Mouse (Mus musculus) left cerebral cortex, adult 18-20 months (tissue): ENCODE measurements at regions not wholly inside any gene's neighbourhood (a gene's known extent, or its start where the extent isn't known, plus 50 kb on each side); places are given as distances from the start of the nearest gene placed in this dataset.
A peak's percentile ranks its signal among the peaks of the same experiment; 100 is the strongest.
"Not testable (repeated sequence)": the region's sequence is repeated elsewhere in the genome, so short reads cannot be mapped to it uniquely, and the experiment has no call there.

Experiments
- DNase-seq, 2 experiments: peaks; one replicate each; pipeline ENCODE4 v3.0.0; 2021 to 2022; ENCODE audit warnings: low spot score in 2 of 2, mixed read lengths in 1 of 2

DNA sequence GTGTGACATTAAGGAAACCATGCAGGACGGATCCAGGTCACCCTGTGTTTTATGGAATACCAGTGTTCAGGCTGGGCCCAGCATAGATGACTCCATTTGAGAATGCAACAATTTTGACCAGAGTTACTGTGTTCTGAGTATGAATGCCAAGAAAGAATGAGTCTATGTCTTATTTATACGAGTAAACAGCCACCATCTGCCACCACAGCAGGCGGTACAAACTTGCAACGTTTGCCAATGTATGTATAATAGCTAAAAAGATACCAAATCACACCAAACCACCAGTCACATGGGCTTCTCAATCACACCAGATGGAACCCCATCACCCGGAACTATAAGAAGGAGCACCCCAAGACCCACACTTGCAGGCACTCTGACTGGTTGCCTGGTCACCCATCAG lies 192.1 kb downstream of the Glrx3 start:
- DNase-seq = peak; percentile 30 to 36

DNA sequence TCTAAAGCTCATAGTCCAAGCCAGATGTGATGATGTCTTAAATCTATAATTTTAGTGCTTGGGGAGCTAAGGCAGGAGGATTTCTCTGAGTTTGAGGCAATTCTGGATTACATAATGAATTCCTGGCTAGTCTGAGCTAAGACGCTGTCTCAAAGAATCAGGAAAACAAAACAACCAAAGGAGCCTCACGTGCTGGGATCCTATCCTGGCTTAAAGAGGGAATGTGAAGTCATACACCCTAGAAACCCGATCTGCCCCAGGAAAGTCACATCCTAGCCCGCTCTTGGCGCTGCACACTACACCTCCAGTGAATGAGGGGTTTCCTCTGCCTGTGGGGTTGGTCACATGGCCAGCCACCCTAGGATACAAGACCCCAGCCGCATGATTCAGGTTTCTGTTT lies 211.2 kb downstream of the Glrx3 start:
- DNase-seq = no peak

GRCm38 (mm10) chr7:137649650-137650049 lies 212.2 kb downstream of the Glrx3 start:
- DNase-seq = no peak

GRCm38 (mm10) chr7:137653837-137654236 lies 216.4 kb downstream of the Glrx3 start:
- DNase-seq = no peak

GRCm38 (mm10) chr7:137667165-137667564 lies 229.8 kb downstream of the Glrx3 start:
- DNase-seq = no peak

- DNase-seq = no peak
These were observed 233.7 kb downstream of the Glrx3 start for GRCm38 (mm10) chr7:137671156-137671555.

GRCm38 (mm10) chr7:137674596-137674995 lies 237.2 kb downstream of the Glrx3 start:
- peak; percentile 68 to 74 for DNase-seq

GRCm38 (mm10) chr7:137675381-137675780 lies 238.0 kb downstream of the Glrx3 start:
- peak in 1 of 2 experiments; percentile 6 for DNase-seq

GRCm38 (mm10) chr7:137684826-137685225 lies 247.4 kb downstream of the Glrx3 start:
- DNase-seq = no peak

- no peak for DNase-seq
These were observed 247.9 kb downstream of the Glrx3 start for GRCm38 (mm10) chr7:137685320-137685719.

DNA sequence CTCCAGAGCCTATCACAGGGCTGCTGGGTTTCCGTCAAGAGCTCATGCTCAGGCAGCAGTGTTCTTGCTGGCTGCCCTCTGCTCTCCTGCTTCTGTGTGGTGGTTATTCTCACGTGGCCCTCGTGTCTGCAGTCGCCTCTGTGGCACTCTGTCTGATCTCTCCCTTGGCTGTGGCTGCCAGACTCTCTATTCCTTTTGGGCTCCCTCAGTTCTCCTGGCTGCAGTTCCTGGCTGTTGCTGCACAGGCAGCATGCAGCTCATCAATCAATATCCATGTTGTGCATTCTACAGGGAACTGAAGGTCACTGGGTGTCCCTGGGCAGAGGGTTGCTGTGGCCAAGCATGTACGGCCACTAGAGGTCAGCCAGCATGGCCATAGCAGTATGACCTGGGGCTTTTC lies 259.4 kb downstream of the Glrx3 start:
- DNase-seq = no peak

GRCm38 (mm10) chr7:137698501-137698900 lies 261.1 kb downstream of the Glrx3 start:
- DNase-seq = not testable (repeated sequence)

- no peak for DNase-seq
These were observed 275.4 kb downstream of the Glrx3 start for GRCm38 (mm10) chr7:137712862-137713261.

DNA sequence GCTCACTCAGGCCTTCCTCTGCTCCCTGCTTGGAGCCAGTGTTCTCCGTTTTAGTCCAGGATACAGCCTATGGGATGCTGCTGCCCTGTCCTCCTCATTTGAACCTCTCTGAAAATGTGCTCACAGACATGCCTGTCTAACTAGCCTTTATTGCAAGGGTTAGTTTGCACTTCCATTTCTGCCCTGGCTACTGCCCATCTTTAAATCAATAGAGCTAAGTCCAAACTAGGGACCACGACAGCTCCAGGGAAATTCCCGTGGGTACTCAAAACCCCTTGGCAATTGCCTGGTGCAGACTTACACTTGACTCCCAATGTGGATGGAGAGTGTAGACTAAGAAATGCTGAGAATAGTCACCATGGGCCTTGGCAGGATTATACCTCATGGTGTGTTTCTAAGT lies 276.4 kb downstream of the Glrx3 start:
- no peak for DNase-seq

DNA sequence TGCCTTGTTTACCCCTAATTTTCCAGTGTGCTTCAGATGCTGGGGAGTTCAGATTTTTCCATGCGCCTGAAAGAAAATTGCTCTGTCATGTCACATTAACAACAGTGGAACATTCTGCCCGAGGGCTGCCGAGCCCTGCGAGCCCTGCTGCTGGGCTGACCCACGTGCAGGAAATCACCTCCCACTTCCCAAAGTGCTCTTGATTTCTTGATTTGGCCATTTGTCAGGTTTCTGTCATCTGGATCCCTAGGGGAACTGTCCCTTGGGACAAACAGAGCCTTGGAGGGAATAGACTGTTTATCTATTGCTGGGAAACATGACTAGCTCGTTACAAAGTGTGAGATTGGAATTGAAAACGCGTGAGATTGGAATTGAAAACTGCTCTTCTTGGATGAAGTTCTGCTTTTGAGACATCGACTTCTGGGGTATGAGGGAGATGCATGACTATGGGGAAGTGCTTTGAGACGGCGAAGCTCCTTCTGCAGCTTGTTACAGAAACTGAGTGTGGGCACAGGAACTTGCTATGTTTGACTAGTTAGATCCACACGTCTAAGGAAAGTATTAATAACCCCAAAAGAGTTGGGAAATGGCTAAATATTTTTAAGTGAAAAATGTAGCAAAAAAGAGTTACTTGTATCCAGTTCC lies 277.0 kb downstream of the Glrx3 start:
- DNase-seq = no peak

- DNase-seq = peak; percentile 9 to 15
These were observed 277.9 kb downstream of the Glrx3 start for GRCm38 (mm10) chr7:137715126-137715900.

DNA sequence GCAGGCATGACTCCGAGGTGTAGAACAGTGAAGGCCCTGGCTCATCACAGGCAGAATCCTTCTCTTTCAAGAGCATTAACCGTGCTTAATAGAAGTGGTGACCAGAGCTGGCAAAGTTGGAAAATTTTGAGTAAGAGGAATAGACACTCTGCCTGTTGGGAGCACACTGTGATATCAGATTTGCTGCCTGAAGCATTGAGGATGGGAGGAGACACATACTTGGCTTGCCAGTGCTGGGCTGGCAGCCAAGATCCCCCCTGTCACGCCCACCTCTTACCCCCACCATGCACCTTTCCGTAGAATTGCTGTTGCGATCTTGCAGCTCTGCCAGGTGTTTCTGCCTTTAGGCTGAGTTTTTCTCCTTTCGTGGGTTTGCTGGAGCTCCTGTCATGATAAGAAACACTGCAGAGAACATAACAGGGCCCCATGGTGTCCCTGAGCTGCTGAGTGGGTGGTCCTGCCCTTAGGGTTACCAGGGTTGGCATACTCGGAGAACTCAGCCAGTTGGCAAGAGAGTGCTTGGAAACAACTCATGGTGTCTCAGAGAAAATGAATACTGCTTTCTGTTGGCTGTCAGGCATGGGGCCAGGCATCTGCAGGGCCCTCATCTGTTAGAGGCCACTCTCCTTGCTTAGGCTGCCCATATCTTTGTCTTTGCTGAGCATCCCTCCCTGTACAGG lies 286.1 kb downstream of the Glrx3 start:
- no peak for DNase-seq

DNA sequence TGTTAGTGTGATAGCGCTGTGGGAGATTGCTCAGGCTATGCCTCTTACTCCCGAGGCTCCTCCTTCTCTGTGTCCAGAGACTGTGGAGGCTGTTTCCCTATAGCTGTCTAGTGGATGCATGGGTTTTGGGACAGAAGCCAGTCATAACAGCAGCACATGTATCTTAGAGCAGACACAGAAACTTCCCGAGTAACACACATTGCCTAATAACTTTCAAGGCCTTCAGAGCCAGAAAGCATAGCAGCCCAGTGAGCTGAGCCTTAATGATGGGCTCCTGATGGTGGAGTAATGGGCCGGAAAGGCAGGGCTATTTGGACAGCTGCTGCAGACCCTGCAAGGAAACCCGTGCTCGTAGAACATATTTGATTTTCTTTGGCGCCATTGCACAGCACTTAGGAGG lies 288.6 kb downstream of the Glrx3 start:
- no peak for DNase-seq

DNA sequence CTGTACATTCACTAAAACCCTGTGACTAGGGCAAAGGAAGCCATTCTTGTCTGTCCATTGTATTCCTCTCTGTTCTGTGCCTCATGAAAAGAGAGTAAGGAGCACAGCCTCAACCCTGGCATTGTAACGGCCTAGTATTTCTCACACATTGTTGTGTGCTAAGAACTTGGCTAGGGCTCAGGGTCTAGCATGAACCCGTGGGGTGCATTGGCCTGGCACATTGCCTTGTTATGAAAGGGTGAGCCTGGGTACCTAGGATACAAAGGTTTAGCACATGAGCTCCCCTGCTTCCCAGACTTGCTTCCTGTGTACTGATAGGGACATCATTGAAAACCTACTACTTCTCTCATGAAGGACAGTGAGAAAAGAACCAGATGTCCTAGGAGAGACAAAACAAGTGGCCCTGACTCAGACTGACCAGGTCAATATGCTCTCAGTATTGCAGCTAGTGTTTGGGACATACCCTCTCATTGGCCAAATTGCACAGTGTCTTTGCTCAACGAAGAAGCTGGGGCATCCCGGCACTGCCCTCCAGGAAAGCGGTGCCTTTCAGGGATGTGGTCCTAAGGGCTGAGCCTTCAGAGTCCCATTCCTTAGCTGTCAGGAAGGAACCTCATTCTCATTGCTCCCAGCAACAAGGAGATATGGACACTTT lies 298.6 kb downstream of the Glrx3 start:
- no peak for DNase-seq

DNA sequence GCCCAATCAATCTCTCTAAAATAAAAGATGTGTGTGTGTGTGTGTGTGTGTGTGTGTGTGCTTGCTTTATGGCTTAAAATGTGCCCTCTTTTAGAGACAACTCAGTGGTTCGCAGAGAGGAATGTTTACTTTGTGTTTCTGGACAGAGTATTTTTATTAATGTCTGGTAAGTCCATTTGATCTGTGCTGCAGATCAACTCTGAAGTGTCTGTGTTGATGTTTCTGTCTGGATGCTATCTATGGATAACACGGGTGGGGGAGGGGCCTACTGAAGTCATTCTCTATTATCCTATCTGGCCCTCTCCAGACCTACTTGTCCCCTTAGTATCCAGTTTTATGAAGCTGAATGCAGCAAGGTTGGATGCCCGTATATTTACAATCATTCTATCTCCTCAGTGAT lies 304.3 kb downstream of the Glrx3 start:
- DNase-seq = no peak

- DNase-seq = no peak
These were observed 304.9 kb downstream of the Glrx3 start for GRCm38 (mm10) chr7:137742297-137742751.

GRCm38 (mm10) chr7:137745575-137745974 lies 308.2 kb downstream of the Glrx3 start:
- no peak for DNase-seq
